Mouse (Mus musculus) MN1 (cell line): ENCODE data around the gene Coro2a.
A peak's percentile ranks its signal among the peaks of the same experiment; 100 is the strongest.
"Not testable (repeated sequence)": the region's sequence is repeated elsewhere in the genome, so short reads cannot be mapped to it uniquely, and the experiment has no call there.

Experiments
- DNase-seq: peaks from one replicate; pipeline ENCODE4 v3.0.0-alpha.2; 2016; ENCODE audit warnings: low spot score

Coro2a gene

GRCm38 (mm10) chr4:46601844-46602423 lies at the start of gene Coro2a:
TSS of gene Coro2a (minus strand) at chr4:46602202.
- peak; percentile 86 for DNase-seq

GRCm38 (mm10) chr4:46650086-46650753 lies 48.2 kb upstream of the Coro2a start, which contains the start of gene Tbc1d2:
TSS of gene Tbc1d2 (minus strand) at chr4:46650209.
- no peak for DNase-seq

GRCm38 (mm10) chr4:46649161-46649560 lies 47.2 kb upstream of the Coro2a start:
- no peak for DNase-seq

GRCm38 (mm10) chr4:46643676-46644112 lies 41.7 kb upstream of the Coro2a start:
- no peak for DNase-seq

- no peak for DNase-seq
Observed at GRCm38 (mm10) chr4:46642924-46643675, 41.1 kb upstream of the Coro2a start.

GRCm38 (mm10) chr4:46641283-46641682 lies 39.3 kb upstream of the Coro2a start:
- DNase-seq = no peak

GRCm38 (mm10) chr4:46639866-46640265 lies 37.9 kb upstream of the Coro2a start:
- DNase-seq = no peak

GRCm38 (mm10) chr4:46637250-46637649 lies 35.2 kb upstream of the Coro2a start:
- not testable (repeated sequence) for DNase-seq

GRCm38 (mm10) chr4:46635702-46636430 lies 33.9 kb upstream of the Coro2a start:
- no peak for DNase-seq

- DNase-seq = no peak
Observed at GRCm38 (mm10) chr4:46634881-46635280, 32.9 kb upstream of the Coro2a start.

GRCm38 (mm10) chr4:46633565-46633964 lies 31.6 kb upstream of the Coro2a start:
- not testable (repeated sequence) for DNase-seq

- DNase-seq = no peak
Observed at GRCm38 (mm10) chr4:46632465-46632864, 30.5 kb upstream of the Coro2a start.

GRCm38 (mm10) chr4:46630390-46630789 lies 28.4 kb upstream of the Coro2a start:
- DNase-seq = no peak

- DNase-seq = no peak
Observed at GRCm38 (mm10) chr4:46628873-46629272, 26.9 kb upstream of the Coro2a start.

GRCm38 (mm10) chr4:46628081-46628480 lies 26.1 kb upstream of the Coro2a start:
- DNase-seq = no peak

- no peak for DNase-seq
Observed at GRCm38 (mm10) chr4:46625101-46625500, 23.1 kb upstream of the Coro2a start.

GRCm38 (mm10) chr4:46623007-46623406 lies 21.0 kb upstream of the Coro2a start:
- no peak for DNase-seq

- DNase-seq = no peak
Observed at GRCm38 (mm10) chr4:46620946-46621345, 18.9 kb upstream of the Coro2a start.

GRCm38 (mm10) chr4:46620330-46620729 lies 18.3 kb upstream of the Coro2a start:
- peak; percentile 32 for DNase-seq

GRCm38 (mm10) chr4:46618196-46618817 lies 16.3 kb upstream of the Coro2a start:
- DNase-seq = no peak

- no peak for DNase-seq
Observed at GRCm38 (mm10) chr4:46617408-46617807, 15.4 kb upstream of the Coro2a start.

GRCm38 (mm10) chr4:46614641-46615040 lies 12.6 kb upstream of the Coro2a start:
- no peak for DNase-seq
